Mouse (Mus musculus): ENCODE data around the gene Slco4c1. TPM values are rescaled to one million over a fixed set of nuclear protein-coding genes. Genes with fewer than 3 reads are reported as not detected.
A peak's percentile ranks its signal among the peaks of the same experiment; 100 is the strongest.

Gene Slco4c1
- polyA plus RNA-seq, 1 experiment, result 1.1 TPM

GRCm38 (mm10) chr1:96870764-96871307, 1.1 kb downstream of the Slco4c1 start:
- no peak for TF ChIP-seq CTCF (conservative IDR thresholded peaks at IDR 0.05; ENCODE audit: insufficient read depth, insufficient read length, low read depth, low read length)
- no peak for TF ChIP-seq POLR2A (IDR thresholded peaks at IDR 0.05; ENCODE audit: low read depth, low read length)
- Histone ChIP-seq H3K4me3 (ENCODE audit: insufficient read depth, low read depth, low read length) (0 out of 2 replicates have a peak overlapping the region, but pooled peaks have one; percentile 4), H3K27ac (ENCODE audit: insufficient read depth, low read depth, low read length) (no peak overlapping the region), H3K36me3 (ENCODE audit: control insufficient read depth, insufficient read depth, low read length) (no peaks in the 10 kb centered on the region), H3K27me3 (replicated peaks; ENCODE audit: control insufficient read depth, insufficient read depth, low read length) (no peaks in the 10 kb centered on the region), H3K4me1 (ENCODE audit: control insufficient read depth, insufficient read depth, low read length) (no peaks in the 10 kb centered on the region)
- 11% methylated on average over 7 of the region's 7 CpGs for WGBS
- DNase-seq, result no peak

DNA sequence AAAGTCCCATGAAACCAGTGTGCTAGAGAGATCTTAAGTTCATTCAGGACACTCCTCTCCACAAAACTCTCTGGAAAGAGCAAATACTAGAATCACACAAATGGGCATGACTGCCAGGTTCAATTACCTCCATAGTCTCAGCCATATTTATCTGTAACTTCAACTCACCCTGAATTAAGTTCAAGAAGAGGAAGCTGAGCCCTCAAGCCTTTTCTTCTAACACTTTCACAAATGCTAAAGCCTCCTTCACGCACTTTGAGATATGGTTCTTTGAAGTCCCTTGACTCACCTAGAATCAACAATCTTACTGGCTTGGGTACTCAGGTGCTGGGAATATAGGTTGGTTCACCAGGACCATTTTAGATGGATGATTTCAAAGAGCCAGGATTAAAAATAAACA, 3.2 kb downstream of the Slco4c1 start:
- WGBS, result 96% methylated on average over 1 of the region's 1 CpGs
- no peak overlapping the region for H3K27ac ChIP-seq (ENCODE audit: insufficient read depth, low read depth, low read length)
- H3K4me1 ChIP-seq (ENCODE audit: control insufficient read depth, insufficient read depth, low read length), result no peaks in the 10 kb centered on the region
- H3K27me3 ChIP-seq (replicated peaks; ENCODE audit: control insufficient read depth, insufficient read depth, low read length), result no peaks in the 10 kb centered on the region
- no peak for DNase-seq
- no peak overlapping the region for H3K4me3 ChIP-seq (ENCODE audit: insufficient read depth, low read depth, low read length)
- no peak for TF ChIP-seq POLR2A (IDR thresholded peaks at IDR 0.05; ENCODE audit: low read depth, low read length)
- TF ChIP-seq CTCF (conservative IDR thresholded peaks at IDR 0.05; ENCODE audit: insufficient read depth, insufficient read length, low read depth, low read length), result no peak
- H3K36me3 ChIP-seq (ENCODE audit: control insufficient read depth, insufficient read depth, low read length), result no peaks in the 10 kb centered on the region

DNA sequence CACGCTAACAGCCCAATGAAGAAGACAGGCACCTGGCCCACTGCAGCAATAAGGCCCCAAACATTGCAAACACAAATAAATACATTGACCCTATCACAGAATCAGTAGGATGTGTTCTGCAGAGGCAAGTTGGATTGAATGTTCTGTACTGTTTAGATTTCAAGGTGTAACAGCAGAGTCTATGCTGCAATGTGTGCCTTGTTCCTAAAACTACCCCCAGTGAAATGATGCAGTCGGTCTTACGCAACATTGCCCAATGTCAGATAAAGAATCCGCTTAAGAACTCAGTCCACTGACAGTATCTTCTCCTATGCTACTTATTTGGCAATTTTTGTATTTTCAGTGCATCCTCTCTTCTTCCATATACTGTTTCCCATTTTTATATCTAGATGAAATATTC, 6.0 kb downstream of the Slco4c1 start:
- H3K27ac ChIP-seq (ENCODE audit: insufficient read depth, low read depth, low read length), result no peak overlapping the region
- H3K4me3 ChIP-seq (ENCODE audit: insufficient read depth, low read depth, low read length), result no peak overlapping the region
- H3K4me1 ChIP-seq (ENCODE audit: control insufficient read depth, insufficient read depth, low read length), result no peaks in the 10 kb centered on the region
- TF ChIP-seq CTCF (conservative IDR thresholded peaks at IDR 0.05; ENCODE audit: insufficient read depth, insufficient read length, low read depth, low read length) (no peak), POLR2A (IDR thresholded peaks at IDR 0.05; ENCODE audit: low read depth, low read length) (no peak)
- H3K27me3 ChIP-seq (replicated peaks; ENCODE audit: control insufficient read depth, insufficient read depth, low read length), result no peaks in the 10 kb centered on the region
- 92% methylated on average over 4 of the region's 4 CpGs for WGBS
- no peaks in the 10 kb centered on the region for H3K36me3 ChIP-seq (ENCODE audit: control insufficient read depth, insufficient read depth, low read length)
- no peak for DNase-seq

DNA sequence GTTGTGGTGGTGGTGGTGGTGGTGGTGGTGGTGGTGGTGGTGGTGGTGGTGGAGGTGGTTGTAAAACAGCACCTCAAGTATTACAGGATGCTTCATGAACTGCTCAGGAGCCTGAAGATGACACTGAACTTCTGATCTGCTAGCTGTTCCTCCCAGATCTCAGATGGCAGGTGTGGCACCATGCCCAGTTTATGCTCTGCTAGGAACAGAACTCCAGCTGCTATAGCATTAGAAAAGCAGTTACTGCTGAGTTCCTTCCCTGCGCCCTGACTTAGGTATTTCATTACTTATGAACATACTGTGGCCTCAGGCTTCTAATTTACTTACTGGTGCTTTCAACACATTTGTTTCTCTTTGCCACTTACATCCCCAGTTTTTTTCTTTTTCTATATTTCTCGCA, 7.9 kb downstream of the Slco4c1 start:
- Histone ChIP-seq H3K4me3 (ENCODE audit: insufficient read depth, low read depth, low read length) (no peak overlapping the region), H3K27me3 (replicated peaks; ENCODE audit: control insufficient read depth, insufficient read depth, low read length) (no peaks in the 10 kb centered on the region), H3K4me1 (ENCODE audit: control insufficient read depth, insufficient read depth, low read length) (no peaks in the 10 kb centered on the region), H3K27ac (ENCODE audit: insufficient read depth, low read depth, low read length) (no peak overlapping the region), H3K36me3 (ENCODE audit: control insufficient read depth, insufficient read depth, low read length) (no peaks in the 10 kb centered on the region)
- TF ChIP-seq POLR2A (IDR thresholded peaks at IDR 0.05; ENCODE audit: low read depth, low read length), result no peak
- no peak for TF ChIP-seq CTCF (conservative IDR thresholded peaks at IDR 0.05; ENCODE audit: insufficient read depth, insufficient read length, low read depth, low read length)
- WGBS, result 68% methylated on average over 2 of the region's 2 CpGs
- DNase-seq, result no peak

DNA sequence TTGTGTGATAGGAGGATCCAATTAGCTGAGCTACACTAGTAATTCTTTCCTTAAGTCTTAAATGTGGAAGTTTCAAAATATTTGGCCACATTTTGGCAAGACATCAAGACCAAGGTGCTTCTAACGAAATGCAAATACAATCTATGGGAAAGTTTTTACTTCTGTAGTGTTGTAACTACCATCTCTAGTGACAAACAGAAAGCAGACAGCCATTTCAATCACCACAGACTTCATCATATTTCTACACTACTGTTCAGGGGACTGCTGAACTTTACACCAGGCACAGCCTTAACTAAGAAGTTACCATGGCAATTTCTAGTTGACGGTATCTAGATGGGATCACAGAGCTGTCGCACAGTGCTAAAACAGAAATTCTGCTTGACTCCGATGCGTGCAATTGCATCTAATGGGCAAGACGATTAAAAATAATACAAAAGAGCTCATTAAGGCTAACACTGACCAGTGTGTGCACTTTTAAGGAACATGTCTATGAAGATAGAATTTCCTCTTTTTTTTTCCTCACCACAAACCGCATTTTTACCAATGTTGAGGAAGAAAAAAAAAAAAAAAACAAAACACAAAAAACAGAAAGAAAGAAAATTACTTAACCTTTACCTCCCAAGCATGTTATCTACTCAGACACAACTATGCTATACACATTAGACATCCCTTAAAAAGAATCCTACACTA, 11.8 kb downstream of the Slco4c1 start:
- DNase-seq, result no peak
- Histone ChIP-seq H3K4me1 (ENCODE audit: control insufficient read depth, insufficient read depth, low read length) (no peaks in the 10 kb centered on the region), H3K27ac (ENCODE audit: insufficient read depth, low read depth, low read length) (no peak overlapping the region), H3K4me3 (ENCODE audit: insufficient read depth, low read depth, low read length) (no peak overlapping the region), H3K27me3 (replicated peaks; ENCODE audit: control insufficient read depth, insufficient read depth, low read length) (no peaks in the 10 kb centered on the region), H3K36me3 (ENCODE audit: control insufficient read depth, insufficient read depth, low read length) (no peaks in the 10 kb centered on the region)
- 86% methylated on average over 7 of the region's 7 CpGs for WGBS
- TF ChIP-seq CTCF (conservative IDR thresholded peaks at IDR 0.05; ENCODE audit: insufficient read depth, insufficient read length, low read depth, low read length) (no peak), POLR2A (IDR thresholded peaks at IDR 0.05; ENCODE audit: low read depth, low read length) (no peak)

DNA sequence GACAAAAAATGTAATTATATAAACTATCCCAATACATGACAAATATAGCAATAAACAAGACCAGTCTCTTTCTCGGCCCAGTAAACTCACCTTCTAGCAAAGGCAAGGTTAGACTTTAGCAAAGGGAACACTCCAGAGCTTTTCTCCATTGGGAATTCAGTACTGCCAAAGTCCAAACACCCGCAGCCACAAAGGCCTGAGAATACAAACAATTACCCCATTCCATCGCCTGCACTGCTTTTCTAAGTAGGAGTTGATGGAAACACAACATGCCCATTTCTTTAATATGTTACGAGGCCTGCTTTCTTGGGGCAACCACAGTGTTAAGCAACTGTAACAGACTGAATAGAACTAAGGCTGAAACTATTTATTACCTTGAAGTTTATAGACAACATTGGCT, 18.4 kb downstream of the Slco4c1 start:
- Histone ChIP-seq H3K27ac (ENCODE audit: insufficient read depth, low read depth, low read length) (no peak overlapping the region), H3K4me3 (ENCODE audit: insufficient read depth, low read depth, low read length) (no peak overlapping the region), H3K27me3 (replicated peaks; ENCODE audit: control insufficient read depth, insufficient read depth, low read length) (no peaks in the 10 kb centered on the region), H3K36me3 (ENCODE audit: control insufficient read depth, insufficient read depth, low read length) (no peaks in the 10 kb centered on the region), H3K4me1 (ENCODE audit: control insufficient read depth, insufficient read depth, low read length) (no peaks in the 10 kb centered on the region)
- WGBS, result 73% methylated on average over 4 of the region's 4 CpGs
- DNase-seq, result peak; percentile 69
- TF ChIP-seq CTCF (conservative IDR thresholded peaks at IDR 0.05; ENCODE audit: insufficient read depth, insufficient read length, low read depth, low read length) (no peak), POLR2A (IDR thresholded peaks at IDR 0.05; ENCODE audit: low read depth, low read length) (no peak)

DNA sequence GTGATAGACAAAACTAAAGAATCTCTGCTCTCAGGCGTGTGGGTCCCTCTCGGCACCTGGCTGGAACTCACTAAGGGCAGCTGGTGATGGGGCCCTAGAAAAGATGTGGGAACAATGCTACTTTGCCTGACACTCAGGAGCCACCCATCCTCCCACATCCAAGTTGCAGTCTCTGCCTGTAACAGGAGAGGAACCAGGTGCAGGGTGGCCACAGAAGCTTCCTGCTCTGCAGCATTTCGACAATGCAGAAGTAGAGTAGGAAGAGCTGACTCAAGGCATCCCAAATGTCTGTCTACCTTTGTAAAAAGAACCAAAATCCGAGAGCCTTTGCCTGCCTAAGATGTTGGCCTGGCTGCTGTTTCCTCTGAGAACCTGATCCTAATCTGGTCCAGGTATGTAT, 22.9 kb downstream of the Slco4c1 start:
- Histone ChIP-seq H3K27ac (ENCODE audit: insufficient read depth, low read depth, low read length) (no peak overlapping the region), H3K27me3 (replicated peaks; ENCODE audit: control insufficient read depth, insufficient read depth, low read length) (no peaks in the 10 kb centered on the region), H3K4me3 (ENCODE audit: insufficient read depth, low read depth, low read length) (no peak overlapping the region), H3K4me1 (ENCODE audit: control insufficient read depth, insufficient read depth, low read length) (no peaks in the 10 kb centered on the region), H3K36me3 (ENCODE audit: control insufficient read depth, insufficient read depth, low read length) (no peaks in the 10 kb centered on the region)
- no peak for DNase-seq
- TF ChIP-seq CTCF (conservative IDR thresholded peaks at IDR 0.05; ENCODE audit: insufficient read depth, insufficient read length, low read depth, low read length), result no peak
- no peak for TF ChIP-seq POLR2A (IDR thresholded peaks at IDR 0.05; ENCODE audit: low read depth, low read length)
- WGBS, result 45% methylated on average over 4 of the region's 4 CpGs
